Mouse (Mus musculus): ENCODE data around the gene Lnx2.

Gene Lnx2

GRCm38 (mm10) chr5:147050816-147051499 is 25.4 kb downstream of the Lnx2 start:
- no peak for DNase-seq

- DNase-seq = no peak
Measured at GRCm38 (mm10) chr5:147049544-147050209, 26.7 kb downstream of the Lnx2 start.

- no peak for DNase-seq
Measured at GRCm38 (mm10) chr5:147045929-147046328, 30.5 kb downstream of the Lnx2 start.

- no peak for DNase-seq
Measured at GRCm38 (mm10) chr5:147045311-147045710, 31.1 kb downstream of the Lnx2 start.

GRCm38 (mm10) chr5:147043240-147043844 is 33.0 kb downstream of the Lnx2 start:
- no peak for DNase-seq

GRCm38 (mm10) chr5:147041965-147042937 is 34.1 kb downstream of the Lnx2 start:
- peak; percentile 55 for DNase-seq

- DNase-seq = no peak
Measured at GRCm38 (mm10) chr5:147039394-147039793, 37.0 kb downstream of the Lnx2 start.

- DNase-seq = no peak
Measured at GRCm38 (mm10) chr5:147037601-147038000, 38.8 kb downstream of the Lnx2 start.

- DNase-seq = no peak
Measured at GRCm38 (mm10) chr5:147036661-147037060, 39.7 kb downstream of the Lnx2 start.

- DNase-seq = no peak
Measured at GRCm38 (mm10) chr5:147036028-147036427, 40.4 kb downstream of the Lnx2 start.

GRCm38 (mm10) chr5:147035301-147035700 is 41.1 kb downstream of the Lnx2 start:
- peak; percentile 16 for DNase-seq

- no peak for DNase-seq
Measured at GRCm38 (mm10) chr5:147034283-147034682, 42.1 kb downstream of the Lnx2 start.

GRCm38 (mm10) chr5:147033155-147033554 is 43.2 kb downstream of the Lnx2 start:
- DNase-seq = no peak

GRCm38 (mm10) chr5:147031281-147031680 is 45.1 kb downstream of the Lnx2 start:
- DNase-seq = peak; percentile 48

- DNase-seq = peak; percentile 78
Measured at GRCm38 (mm10) chr5:147024331-147025034, 51.9 kb downstream of the Lnx2 start.

- DNase-seq = peak; percentile 86
Measured at GRCm38 (mm10) chr5:147023245-147023970, 53.0 kb downstream of the Lnx2 start.

- DNase-seq = peak; percentile 60
Measured at GRCm38 (mm10) chr5:147021546-147022265, 54.7 kb downstream of the Lnx2 start.

- DNase-seq = no peak
Measured at GRCm38 (mm10) chr5:147020579-147020978, 55.8 kb downstream of the Lnx2 start.

- DNase-seq = no peak
Measured at GRCm38 (mm10) chr5:147018761-147019160, 57.6 kb downstream of the Lnx2 start.

GRCm38 (mm10) chr5:147017526-147017925 is 58.9 kb downstream of the Lnx2 start:
- DNase-seq = no peak

GRCm38 (mm10) chr5:147016622-147017021 is 59.8 kb downstream of the Lnx2 start:
- no peak for DNase-seq

All from cerebellum, adult 11-12 months (tissue).